Mouse (Mus musculus): ENCODE results near the gene Wt1. TPM values are rescaled to one million over a fixed set of nuclear protein-coding genes. Genes with fewer than 3 reads are reported as not detected.

The Wt1 gene
- polyA plus RNA-seq, 1 experiment from 2014 or later: 2.6 TPM

- ATAC-seq (ENCODE audit: low FRiP score): no peak
- no peaks in the 10 kb centered on the region for H3K36me3 ChIP-seq
- H3K27me3 ChIP-seq (replicated peaks): peaks cover 42% of the 10 kb centered on the region
- 76% methylated on average over 7 of the region's 7 CpGs for WGBS
- H3K4me1 ChIP-seq: no peaks in the 10 kb centered on the region
- no peak overlapping the region for H3K9ac ChIP-seq (replicated peaks)
- H3K27ac ChIP-seq (replicated peaks): no peak overlapping the region
- no peak overlapping the region for H3K4me2 ChIP-seq
- no peaks in the 10 kb centered on the region for H3K9me3 ChIP-seq (replicated peaks)
- no peak overlapping the region for H3K4me3 ChIP-seq (replicated peaks)
These were observed 15.0 kb downstream of the Wt1 start for GRCm38 (mm10) chr2:105141371-105141770.

GRCm38 (mm10) chr2:105143731-105144130 lies 17.4 kb downstream of the Wt1 start:
- Histone ChIP-seq H3K27ac (replicated peaks) (no peak overlapping the region), H3K4me2 (no peak overlapping the region), H3K4me1 (no peaks in the 10 kb centered on the region), H3K9me3 (replicated peaks) (no peaks in the 10 kb centered on the region), H3K27me3 (replicated peaks) (peaks cover 19% of the 10 kb centered on the region), H3K4me3 (replicated peaks) (no peak overlapping the region), H3K36me3 (no peaks in the 10 kb centered on the region), H3K9ac (replicated peaks) (no peak overlapping the region)
- ATAC-seq (ENCODE audit: low FRiP score): no peak
- WGBS: 95% methylated on average over 14 of the region's 14 CpGs

- no peak overlapping the region for H3K4me2 ChIP-seq
- H3K4me3 ChIP-seq (replicated peaks): no peak overlapping the region
- no peaks in the 10 kb centered on the region for H3K4me1 ChIP-seq
- ATAC-seq (ENCODE audit: low FRiP score): no peak
- no peaks in the 10 kb centered on the region for H3K36me3 ChIP-seq
- H3K27me3 ChIP-seq (replicated peaks): no peaks in the 10 kb centered on the region
- no peaks in the 10 kb centered on the region for H3K9me3 ChIP-seq (replicated peaks)
- H3K27ac ChIP-seq (replicated peaks): no peak overlapping the region
- 94% methylated on average over 5 of the region's 5 CpGs for WGBS
- H3K9ac ChIP-seq (replicated peaks): no peak overlapping the region
These were observed 25.2 kb downstream of the Wt1 start for GRCm38 (mm10) chr2:105151544-105151943.

- Histone ChIP-seq H3K9ac (replicated peaks) (no peak overlapping the region), H3K27me3 (replicated peaks) (no peaks in the 10 kb centered on the region), H3K9me3 (replicated peaks) (no peaks in the 10 kb centered on the region), H3K4me1 (no peaks in the 10 kb centered on the region), H3K36me3 (no peaks in the 10 kb centered on the region), H3K4me2 (no peak overlapping the region), H3K27ac (replicated peaks) (no peak overlapping the region), H3K4me3 (replicated peaks) (no peak overlapping the region)
- ATAC-seq (ENCODE audit: low FRiP score): no peak
- 92% methylated on average over 1 of the region's 1 CpGs for WGBS
These were observed 26.7 kb downstream of the Wt1 start for GRCm38 (mm10) chr2:105153046-105153445.

GRCm38 (mm10) chr2:105160949-105161348 lies 34.6 kb downstream of the Wt1 start:
- Histone ChIP-seq H3K9ac (replicated peaks) (no peak overlapping the region), H3K9me3 (replicated peaks) (no peaks in the 10 kb centered on the region), H3K36me3 (no peaks in the 10 kb centered on the region), H3K27ac (replicated peaks) (no peak overlapping the region), H3K4me3 (replicated peaks) (no peak overlapping the region), H3K4me1 (no peaks in the 10 kb centered on the region), H3K27me3 (replicated peaks) (no peaks in the 10 kb centered on the region), H3K4me2 (no peak overlapping the region)
- WGBS: 91% methylated on average over 2 of the region's 2 CpGs
- ATAC-seq (ENCODE audit: low FRiP score): no peak

GRCm38 (mm10) chr2:105162763-105163162 lies 36.4 kb downstream of the Wt1 start:
- H3K4me1 ChIP-seq: no peaks in the 10 kb centered on the region
- no peak for ATAC-seq (ENCODE audit: low FRiP score)
- 38% methylated on average over 4 of the region's 4 CpGs for WGBS
- H3K9me3 ChIP-seq (replicated peaks): no peaks in the 10 kb centered on the region
- no peaks in the 10 kb centered on the region for H3K27me3 ChIP-seq (replicated peaks)
- no peak overlapping the region for H3K9ac ChIP-seq (replicated peaks)
- no peak overlapping the region for H3K27ac ChIP-seq (replicated peaks)
- H3K36me3 ChIP-seq: no peaks in the 10 kb centered on the region
- no peak overlapping the region for H3K4me2 ChIP-seq
- no peak overlapping the region for H3K4me3 ChIP-seq (replicated peaks)

GRCm38 (mm10) chr2:105168137-105168536 lies 41.8 kb downstream of the Wt1 start:
- no peak for ATAC-seq (ENCODE audit: low FRiP score)
- Histone ChIP-seq H3K9me3 (replicated peaks) (no peaks in the 10 kb centered on the region), H3K4me3 (replicated peaks) (no peak overlapping the region), H3K9ac (replicated peaks) (no peak overlapping the region), H3K27me3 (replicated peaks) (no peaks in the 10 kb centered on the region), H3K27ac (replicated peaks) (no peak overlapping the region), H3K4me2 (no peak overlapping the region), H3K36me3 (no peaks in the 10 kb centered on the region), H3K4me1 (no peaks in the 10 kb centered on the region)
- WGBS: 86% methylated on average over 3 of the region's 3 CpGs

GRCm38 (mm10) chr2:105174254-105174653 lies 47.9 kb downstream of the Wt1 start:
- Histone ChIP-seq H3K27me3 (replicated peaks) (no peaks in the 10 kb centered on the region), H3K9ac (replicated peaks) (no peak overlapping the region), H3K9me3 (replicated peaks) (no peaks in the 10 kb centered on the region), H3K4me2 (no peak overlapping the region), H3K36me3 (no peaks in the 10 kb centered on the region), H3K27ac (replicated peaks) (no peak overlapping the region), H3K4me1 (no peaks in the 10 kb centered on the region), H3K4me3 (replicated peaks) (no peak overlapping the region)
- WGBS: 79% methylated on average over 2 of the region's 2 CpGs
- ATAC-seq (ENCODE audit: low FRiP score): no peak

GRCm38 (mm10) chr2:105178871-105179270 lies 52.5 kb downstream of the Wt1 start:
- H3K4me1 ChIP-seq: no peaks in the 10 kb centered on the region
- ATAC-seq (ENCODE audit: low FRiP score): no peak
- no peak overlapping the region for H3K4me3 ChIP-seq (replicated peaks)
- no peak overlapping the region for H3K27ac ChIP-seq (replicated peaks)
- H3K9ac ChIP-seq (replicated peaks): no peak overlapping the region
- H3K4me2 ChIP-seq: no peak overlapping the region
- WGBS: 94% methylated on average over 12 of the region's 12 CpGs
- no peaks in the 10 kb centered on the region for H3K27me3 ChIP-seq (replicated peaks)
- no peaks in the 10 kb centered on the region for H3K9me3 ChIP-seq (replicated peaks)
- no peaks in the 10 kb centered on the region for H3K36me3 ChIP-seq

GRCm38 (mm10) chr2:105182501-105182900 lies 56.2 kb downstream of the Wt1 start:
- H3K27ac ChIP-seq (replicated peaks): no peak overlapping the region
- no peaks in the 10 kb centered on the region for H3K36me3 ChIP-seq
- H3K27me3 ChIP-seq (replicated peaks): no peaks in the 10 kb centered on the region
- 34% methylated on average over 6 of the region's 6 CpGs for WGBS
- H3K4me2 ChIP-seq: no peak overlapping the region
- no peaks in the 10 kb centered on the region for H3K9me3 ChIP-seq (replicated peaks)
- H3K4me1 ChIP-seq: no peaks in the 10 kb centered on the region
- no peak for ATAC-seq (ENCODE audit: low FRiP score)
- H3K9ac ChIP-seq (replicated peaks): no peak overlapping the region
- H3K4me3 ChIP-seq (replicated peaks): no peak overlapping the region

- no peak overlapping the region for H3K4me3 ChIP-seq (replicated peaks)
- no peaks in the 10 kb centered on the region for H3K27me3 ChIP-seq (replicated peaks)
- H3K4me1 ChIP-seq: no peaks in the 10 kb centered on the region
- no peak overlapping the region for H3K27ac ChIP-seq (replicated peaks)
- H3K9me3 ChIP-seq (replicated peaks): no peaks in the 10 kb centered on the region
- H3K4me2 ChIP-seq: no peak overlapping the region
- H3K36me3 ChIP-seq: no peaks in the 10 kb centered on the region
- ATAC-seq (ENCODE audit: low FRiP score): no peak
- WGBS: 90% methylated on average over 3 of the region's 3 CpGs
- no peak overlapping the region for H3K9ac ChIP-seq (replicated peaks)
These were observed 58.8 kb downstream of the Wt1 start for GRCm38 (mm10) chr2:105185140-105185539.

- Histone ChIP-seq H3K9ac (replicated peaks) (no peak overlapping the region), H3K27me3 (replicated peaks) (no peaks in the 10 kb centered on the region), H3K9me3 (replicated peaks) (no peaks in the 10 kb centered on the region), H3K4me2 (no peak overlapping the region), H3K27ac (replicated peaks) (no peak overlapping the region), H3K4me1 (no peaks in the 10 kb centered on the region), H3K36me3 (no peaks in the 10 kb centered on the region), H3K4me3 (replicated peaks) (no peak overlapping the region)
- no peak for ATAC-seq (ENCODE audit: low FRiP score)
- 79% methylated on average over 13 of the region's 13 CpGs for WGBS
These were observed 59.6 kb downstream of the Wt1 start for GRCm38 (mm10) chr2:105185768-105186529.
